Mouse (Mus musculus) c-Kit-positive CD71-positive TER-119-negative erythroid progenitor cells, embryonic 14.5 days (primary cell): Measurements from ENCODE around the gene Tnip3.

Source experiments
- DNase-seq: peaks from one replicate; pipeline ENCODE4 v3.0.0-alpha.2; 2013; ENCODE audit warnings: low read depth

Gene Tnip3

GRCm38 (mm10) chr6:65646408-65646807 is 121.3 kb downstream of the Tnip3 start:
- DNase-seq, result no peak

GRCm38 (mm10) chr6:65647731-65648130 is 122.6 kb downstream of the Tnip3 start:
- DNase-seq, result no peak

GRCm38 (mm10) chr6:65651376-65651775 is 126.3 kb downstream of the Tnip3 start:
- DNase-seq, result no peak

GRCm38 (mm10) chr6:65661272-65661671 is 136.2 kb downstream of the Tnip3 start:
- DNase-seq, result no peak

GRCm38 (mm10) chr6:65662050-65662449 is 136.9 kb downstream of the Tnip3 start:
- no peak for DNase-seq

- no peak for DNase-seq
Observed at GRCm38 (mm10) chr6:65663990-65664389, 138.9 kb downstream of the Tnip3 start.

- no peak for DNase-seq
Observed at GRCm38 (mm10) chr6:65666295-65666694, 141.2 kb downstream of the Tnip3 start.

DNA sequence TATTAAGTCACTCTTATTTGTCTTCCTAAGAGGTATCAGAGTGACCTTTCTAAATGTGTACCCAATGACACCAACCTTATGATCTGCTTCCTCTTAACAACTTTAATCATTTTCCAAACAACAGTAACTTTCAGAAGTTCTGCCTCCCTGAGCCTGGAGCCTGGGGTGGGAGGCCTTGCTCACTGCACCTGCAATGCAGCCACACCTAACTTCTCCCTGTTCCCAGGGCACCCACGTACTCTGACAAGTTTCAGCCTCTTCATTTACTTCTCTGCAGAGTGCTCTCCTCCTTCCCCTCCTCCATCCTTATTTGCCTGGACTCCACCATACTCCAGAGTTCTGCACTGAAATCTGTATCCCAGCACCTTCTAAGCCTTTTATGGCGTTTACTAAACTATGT is 144.9 kb downstream of the Tnip3 start:
- DNase-seq, result no peak

- DNase-seq, result no peak
Observed at GRCm38 (mm10) chr6:65670981-65671411, 145.9 kb downstream of the Tnip3 start.

- peak; percentile 9 for DNase-seq
Observed at GRCm38 (mm10) chr6:65671451-65671850, 146.3 kb downstream of the Tnip3 start, which contains the start of gene Ndnf. Gene Ndnf (plus strand): TSS chr6:65671590.

- no peak for DNase-seq
Observed at GRCm38 (mm10) chr6:65672131-65673031, 147.3 kb downstream of the Tnip3 start.
